Mouse (Mus musculus) stomach, postnatal 0 days (tissue): ENCODE measurements around the gene Cntn3. TPM values are rescaled to one million over a fixed set of nuclear protein-coding genes. Genes with fewer than 3 reads are reported as not detected.
A peak's percentile ranks its signal among the peaks of the same experiment; 100 is the strongest.

Source experiments
- ATAC-seq: fragments of 200-750 bp; cut with Nextera tagmentation; 2 replicates; pipeline ENCODE4 v1.8.0; 2017; ENCODE audit not compliant: low FRiP score, low TSS enrichment
- DNase-seq: peaks from one replicate; pipeline ENCODE4 v3.0.0-alpha.2; 2016; ENCODE audit warnings: low spot score
- H3K27ac ChIP-seq: fragments of 300-500 bp; sonication (generic); replicated peaks from 2 replicates; pipeline ENCODE4 v1.5.1; 2014; ENCODE audit warnings: mild to moderate bottlenecking, control low read depth
- H3K27me3 ChIP-seq: fragments of 300-500 bp; sonication (generic); 2 replicates; pipeline ENCODE4 v1.6.1; 2014; ENCODE audit warnings: low read length; ENCODE audit not compliant: control insufficient read depth, insufficient read depth
- H3K36me3 ChIP-seq: fragments of 300-500 bp; sonication (generic); 2 replicates; pipeline ENCODE4 v1.6.1; 2014; ENCODE audit warnings: low read length, mixed read lengths; ENCODE audit not compliant: control insufficient read depth, insufficient read depth
- H3K4me1 ChIP-seq: fragments of 300-500 bp; sonication (generic); replicated peaks from 2 replicates; pipeline ENCODE4 v1.6.1; 2014; ENCODE audit warnings: antibody characterized with exemption; ENCODE audit not compliant: control insufficient read depth, insufficient read depth
- H3K4me2 ChIP-seq: fragments of 300-500 bp; sonication (generic); replicated peaks from 2 replicates; pipeline ENCODE4 v1.6.1; 2014; ENCODE audit warnings: low read depth, mild to moderate bottlenecking, control low read depth, moderate library complexity
- H3K4me3 ChIP-seq: fragments of 300-500 bp; sonication (generic); 2 replicates; pipeline ENCODE4 v1.5.1; 2014; ENCODE audit warnings: low read depth, low read length, control low read depth
- H3K9ac ChIP-seq: fragments of 300-500 bp; sonication (generic); 2 replicates; pipeline ENCODE4 v1.6.1; 2014; ENCODE audit warnings: mild to moderate bottlenecking, low read length, control low read depth, mixed read lengths
- H3K9me3 ChIP-seq: fragments of 300-500 bp; sonication (generic); 2 replicates; pipeline ENCODE4 v1.6.1; 2016; ENCODE audit warnings: low read length; ENCODE audit not compliant: control insufficient read depth
- CTCF ChIP-seq: IDR thresholded peaks from 2 replicates; pipeline ENCODE4 v1.5.1; 2016; ENCODE audit warnings: antibody characterized with exemption, low read depth, mild to moderate bottlenecking, moderate library complexity
- EP300 ChIP-seq: optimal IDR thresholded peaks from 2 replicates; pipeline ENCODE3; 2016; ENCODE audit warnings: antibody characterized with exemption
- WGBS: fragments of 180-500 bp; shearing (Covaris S2); extraction: QIAGEN DNeasy Blood & Tissue Kit; methylation state at CpG from one replicate; pipeline ENCODE4 v1.1.7; 2014; 5-methylcytosine and 5-hydroxymethylcytosine counted together
- polyA plus RNA-seq: library from polyadenylated mRNA; unstranded; fragments of >200 nt; fragmentation: Nextera tagmentation; extraction: Ambion mirVana; gene quantifications from 2 replicates; pipeline ENCODE4 v1.2.1, GENCODE M21; 2015

The Cntn3 gene
- polyA plus RNA-seq, 1 experiment from 2014 or later = 1.1 TPM

DNA sequence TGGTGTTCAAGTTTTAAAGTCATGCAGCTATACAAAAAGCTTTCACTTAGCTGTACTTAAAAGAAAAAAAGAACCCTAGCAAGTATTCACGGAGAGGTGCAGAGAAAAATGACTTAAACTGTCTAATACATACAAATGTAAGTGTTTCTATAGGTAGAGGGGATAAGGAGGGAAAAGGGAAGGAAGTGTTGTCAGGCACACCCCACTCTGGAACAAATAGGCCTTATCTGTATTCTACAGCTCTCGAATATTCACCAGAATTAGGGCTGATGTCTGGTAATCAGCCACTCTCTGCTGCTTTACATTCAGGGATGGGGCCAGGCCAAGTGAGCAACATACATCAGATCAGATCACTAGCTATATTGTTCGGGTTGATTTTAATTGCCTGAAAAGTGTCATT lies 16.4 kb downstream of the Cntn3 start:
- Histone ChIP-seq H3K27me3 (no peaks in the 10 kb centered on the region), H3K27ac (no peak overlapping the region), H3K4me3 (no peak overlapping the region), H3K9me3 (no peaks in the 10 kb centered on the region), H3K36me3 (no peaks in the 10 kb centered on the region), H3K4me1 (no peaks in the 10 kb centered on the region), H3K4me2 (no peak overlapping the region), H3K9ac (no peak overlapping the region)
- DNase-seq = no peak
- no peak for TF ChIP-seq CTCF
- 59% methylated on average over 3 of the region's 3 CpGs for WGBS
- no peak for ATAC-seq

GRCm38 (mm10) chr6:102555814-102556437 lies 17.0 kb downstream of the Cntn3 start:
- ATAC-seq = no peak
- Histone ChIP-seq H3K9ac (no peak overlapping the region), H3K4me2 (no peak overlapping the region), H3K4me1 (no peaks in the 10 kb centered on the region), H3K27me3 (no peaks in the 10 kb centered on the region), H3K36me3 (no peaks in the 10 kb centered on the region), H3K9me3 (no peaks in the 10 kb centered on the region), H3K27ac (no peak overlapping the region), H3K4me3 (no peak overlapping the region)
- DNase-seq = no peak
- TF ChIP-seq CTCF (no peak), EP300 (no peak)
- 74% methylated on average over 4 of the region's 4 CpGs for WGBS

- H3K27ac ChIP-seq = no peak overlapping the region
- WGBS = 52% methylated on average over 3 of the region's 3 CpGs
Observed at GRCm38 (mm10) chr6:102555067-102555657, 17.7 kb downstream of the Cntn3 start.

DNA sequence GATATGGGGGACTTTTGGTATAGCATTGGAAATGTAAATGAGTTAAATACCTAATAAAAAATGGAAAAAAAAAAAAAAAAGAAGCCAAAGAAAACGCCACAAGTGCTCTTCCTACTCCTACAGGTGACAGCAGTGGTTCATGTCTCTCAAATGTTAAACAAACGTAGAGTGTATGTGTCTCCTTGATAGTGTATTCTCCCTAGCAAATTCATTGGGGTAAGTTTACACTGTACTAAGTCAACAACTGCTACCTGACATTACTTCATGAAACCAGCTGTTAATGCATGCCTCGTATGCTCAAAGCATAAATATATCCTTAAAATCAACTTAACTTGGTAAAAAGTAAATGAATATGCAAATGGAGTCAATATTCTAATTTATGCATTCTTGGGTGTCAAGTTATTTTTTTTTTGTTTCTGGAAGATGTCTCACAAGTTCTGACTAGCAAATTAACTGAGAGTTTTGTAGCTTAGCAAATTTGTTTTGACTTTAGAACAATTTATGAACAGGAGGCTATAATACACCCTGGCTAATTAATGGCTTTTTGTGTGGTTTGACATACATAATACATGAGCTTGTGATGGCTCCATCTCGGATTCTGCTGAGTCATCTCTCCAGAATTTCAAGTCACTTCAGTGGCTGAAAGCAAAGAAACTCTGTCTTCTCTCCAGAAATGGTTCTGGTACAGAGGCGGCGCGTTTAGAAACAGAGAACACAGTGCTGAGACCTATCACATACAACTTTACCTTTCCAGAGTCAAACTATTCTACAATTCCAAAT lies 31.1 kb downstream of the Cntn3 start:
- no peak overlapping the region for H3K4me2 ChIP-seq
- 71% methylated on average over 7 of the region's 7 CpGs for WGBS
- H3K27me3 ChIP-seq = no peaks in the 10 kb centered on the region
- DNase-seq (no peak), ATAC-seq (no peak)
- no peak overlapping the region for H3K4me3 ChIP-seq
- no peaks in the 10 kb centered on the region for H3K4me1 ChIP-seq
- no peak overlapping the region for H3K27ac ChIP-seq
- H3K9ac ChIP-seq = no peak overlapping the region
- TF ChIP-seq EP300 = no peak
- no peak for TF ChIP-seq CTCF
- H3K36me3 ChIP-seq = no peaks in the 10 kb centered on the region
- H3K9me3 ChIP-seq = no peaks in the 10 kb centered on the region

More at GRCm38 (mm10) chr6:102555067-102555657, 17.7 kb downstream of the Cntn3 start:
- Histone ChIP-seq H3K27me3 (no peaks in the 10 kb centered on the region), H3K36me3 (no peaks in the 10 kb centered on the region), H3K4me2 (no peak overlapping the region), H3K4me1 (no peaks in the 10 kb centered on the region), H3K9me3 (no peaks in the 10 kb centered on the region), H3K4me3 (no peak overlapping the region), H3K9ac (no peak overlapping the region)
- DNase-seq (peak; percentile 35), ATAC-seq (peak; percentile 92)
- TF ChIP-seq CTCF = no peak
- no peak for TF ChIP-seq EP300

DNA sequence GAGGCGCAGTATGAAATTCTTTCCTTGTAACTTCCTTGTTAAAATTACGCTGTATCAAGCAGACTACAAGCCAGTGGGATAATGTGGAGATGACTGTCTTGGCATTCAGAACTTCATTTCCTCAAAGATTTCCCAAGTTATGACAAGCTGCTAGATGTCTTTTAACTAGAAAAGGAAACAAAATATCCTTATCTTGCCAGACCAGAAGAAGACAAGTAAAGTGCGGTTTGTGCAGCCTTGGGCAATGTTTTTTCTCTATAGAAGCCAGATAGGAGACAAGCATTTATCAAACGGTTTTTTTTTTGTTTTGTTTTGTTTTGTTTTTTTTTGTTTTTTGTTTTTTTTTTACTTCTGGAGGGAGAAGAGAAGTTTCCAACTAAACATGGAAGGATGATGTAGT lies 37.3 kb downstream of the Cntn3 start:
- Histone ChIP-seq H3K36me3 (no peaks in the 10 kb centered on the region), H3K9ac (no peak overlapping the region), H3K4me2 (no peak overlapping the region), H3K4me1 (no peaks in the 10 kb centered on the region), H3K4me3 (no peak overlapping the region), H3K27ac (no peak overlapping the region), H3K9me3 (no peaks in the 10 kb centered on the region), H3K27me3 (no peaks in the 10 kb centered on the region)
- TF ChIP-seq CTCF = no peak
- no peak for TF ChIP-seq EP300
- DNase-seq (no peak), ATAC-seq (no peak)
- WGBS = 68% methylated on average over 4 of the region's 4 CpGs

DNA sequence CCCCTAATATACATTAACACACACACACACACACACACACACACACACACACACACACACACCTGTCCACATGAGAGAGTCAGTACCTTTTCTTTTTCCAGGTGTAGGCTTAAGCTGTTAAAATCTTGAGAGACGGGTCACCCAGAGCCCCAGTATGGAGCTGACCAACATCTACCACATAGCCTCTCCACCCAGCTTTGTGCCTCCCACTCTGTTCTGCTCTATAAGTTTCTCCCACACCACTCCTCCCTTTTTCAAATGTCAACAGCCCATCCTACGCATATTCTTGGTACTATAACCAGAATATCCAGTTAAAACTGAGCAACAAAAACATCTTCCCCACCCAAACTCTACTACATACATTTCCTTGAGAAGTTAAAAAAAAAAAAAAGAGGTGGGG lies 49.9 kb downstream of the Cntn3 start:
- no peaks in the 10 kb centered on the region for H3K9me3 ChIP-seq
- H3K27me3 ChIP-seq = no peaks in the 10 kb centered on the region
- no peak overlapping the region for H3K9ac ChIP-seq
- no peaks in the 10 kb centered on the region for H3K4me1 ChIP-seq
- no peak for DNase-seq
- no peaks in the 10 kb centered on the region for H3K36me3 ChIP-seq
- WGBS = 66% methylated on average over 2 of the region's 2 CpGs
- H3K27ac ChIP-seq = no peak overlapping the region
- ATAC-seq = no peak
- H3K4me2 ChIP-seq = no peak overlapping the region
- H3K4me3 ChIP-seq = no peak overlapping the region
- TF ChIP-seq CTCF (no peak), EP300 (no peak)
